Mouse (Mus musculus) neural tube, embryonic 14.5 days (tissue): Measurements from ENCODE around the gene Ddrgk1. TPM values are rescaled to one million over a fixed set of nuclear protein-coding genes. Genes with fewer than 3 reads are reported as not detected.

Experiments used
- ATAC-seq: fragments of 200-750 bp; cut with Nextera tagmentation; 2 replicates; pipeline ENCODE4 v1.8.0; 2017; ENCODE audit warnings: low read depth, mild to moderate bottlenecking, moderate TSS enrichment, moderate library complexity
- H3K27ac ChIP-seq: fragments of 300-500 bp; sonication (generic); 2 replicates; pipeline ENCODE4 v1.5.1; 2014; ENCODE audit warnings: low read depth, mild to moderate bottlenecking, control low read depth, low read length, moderate library complexity, mixed read lengths
- H3K27me3 ChIP-seq: fragments of 300-500 bp; sonication (generic); 2 replicates; pipeline ENCODE4 v1.6.1; 2014; ENCODE audit warnings: low read length; ENCODE audit not compliant: control insufficient read depth, insufficient read depth
- H3K36me3 ChIP-seq: fragments of 300-500 bp; sonication (generic); 2 replicates; pipeline ENCODE4 v1.6.1; 2014; ENCODE audit warnings: low read length, mixed read lengths; ENCODE audit not compliant: control insufficient read depth, insufficient read depth
- H3K4me1 ChIP-seq: fragments of 300-500 bp; sonication (generic); 2 replicates; pipeline ENCODE4 v1.6.1; 2014; ENCODE audit warnings: low read length; ENCODE audit not compliant: control insufficient read depth, insufficient read depth
- H3K4me2 ChIP-seq: fragments of 300-500 bp; sonication (generic); 2 replicates; pipeline ENCODE4 v1.6.1; 2014; ENCODE audit warnings: mild to moderate bottlenecking, low read depth, low read length, control low read depth
- H3K4me3 ChIP-seq: fragments of 300-500 bp; sonication (generic); 2 replicates; pipeline ENCODE4 v1.5.1; 2014; ENCODE audit warnings: low read depth, low read length, control low read depth, mixed read lengths
- H3K9ac ChIP-seq: fragments of 300-500 bp; sonication (generic); replicated peaks from 2 replicates; pipeline ENCODE4 v1.6.1; 2014; ENCODE audit warnings: low read depth, mild to moderate bottlenecking, control low read depth, low read length, mixed read lengths
- H3K9me3 ChIP-seq: fragments of 300-500 bp; sonication (generic); 2 replicates; pipeline ENCODE4 v1.6.1; 2016; ENCODE audit warnings: low read length; ENCODE audit not compliant: control insufficient read depth
- WGBS: fragments of 180-500 bp; shearing (Covaris S2); extraction: QIAGEN DNeasy Blood & Tissue Kit; methylation state at CpG from one replicate; pipeline ENCODE4 v1.1.7; 2014; 5-methylcytosine and 5-hydroxymethylcytosine counted together
- polyA plus RNA-seq: library from polyadenylated mRNA; unstranded; fragments of >200 nt; fragmentation: Nextera tagmentation; extraction: Ambion mirVana; gene quantifications from 2 replicates; pipeline ENCODE4 v1.2.1, GENCODE M21; 2014

Gene Ddrgk1
- polyA plus RNA-seq, 1 experiment from 2014 or later: 77.0 TPM

GRCm38 (mm10) chr2:130642197-130642660 lies 22.2 kb downstream of the Ddrgk1 start:
- Histone ChIP-seq H3K36me3 (no peaks in the 10 kb centered on the region), H3K27ac (peak overlapping the region; percentile 72), H3K4me2 (peak overlapping the region; percentile 78), H3K9me3 (no peaks in the 10 kb centered on the region), H3K27me3 (0 out of 2 replicates have a peak, but pooled peaks cover 7% of the 10 kb centered on the region), H3K4me3 (peak overlapping the region; percentile 68), H3K4me1 (peaks cover 2% of the 10 kb centered on the region; the same call in 1 of the 2 replicates), H3K9ac (peak overlapping the region; percentile 83)
- peak; percentile 82 for ATAC-seq
- WGBS: 2% methylated on average over 13 of the region's 27 CpGs

- peak overlapping the region; percentile 83; the same call in 1 of the 2 replicates for H3K9ac ChIP-seq
- peak overlapping the region; percentile 78 for H3K4me2 ChIP-seq
- peaks cover 2% of the 10 kb centered on the region; the same call in 1 of the 2 replicates for H3K4me1 ChIP-seq
- peaks cover 13% of the 10 kb centered on the region for H3K27me3 ChIP-seq
- no peak overlapping the region for H3K27ac ChIP-seq
- ATAC-seq: no peak
- 66% methylated on average over 6 of the region's 6 CpGs for WGBS
- peak overlapping the region; percentile 68 for H3K4me3 ChIP-seq
- H3K36me3 ChIP-seq: no peaks in the 10 kb centered on the region
- H3K9me3 ChIP-seq: no peaks in the 10 kb centered on the region
These were observed 23.0 kb downstream of the Ddrgk1 start for GRCm38 (mm10) chr2:130641351-130642025.

GRCm38 (mm10) chr2:130639276-130639675 lies 25.2 kb downstream of the Ddrgk1 start:
- Histone ChIP-seq H3K4me3 (no peak overlapping the region), H3K4me2 (no peak overlapping the region), H3K9ac (no peak overlapping the region), H3K27me3 (peaks cover 32% of the 10 kb centered on the region), H3K4me1 (peaks cover 11% of the 10 kb centered on the region; the same call in 1 of the 2 replicates), H3K9me3 (no peaks in the 10 kb centered on the region), H3K36me3 (no peaks in the 10 kb centered on the region; the same call in 1 of the 2 replicates), H3K27ac (no peak overlapping the region)
- ATAC-seq: no peak
- WGBS: 77% methylated on average over 6 of the region's 6 CpGs

- H3K4me1 ChIP-seq: peaks cover 11% of the 10 kb centered on the region; the same call in 1 of the 2 replicates
- no peak for ATAC-seq
- H3K4me2 ChIP-seq: no peak overlapping the region
- H3K9me3 ChIP-seq: no peaks in the 10 kb centered on the region
- 28% methylated on average over 16 of the region's 16 CpGs for WGBS
- H3K9ac ChIP-seq: no peak overlapping the region
- no peak overlapping the region for H3K4me3 ChIP-seq
- peaks cover 39% of the 10 kb centered on the region for H3K27me3 ChIP-seq
- H3K36me3 ChIP-seq: no peaks in the 10 kb centered on the region; the same call in 1 of the 2 replicates
- H3K27ac ChIP-seq: no peak overlapping the region
These were observed 26.3 kb downstream of the Ddrgk1 start for GRCm38 (mm10) chr2:130638101-130638611.

- no peak for ATAC-seq
- Histone ChIP-seq H3K9me3 (no peaks in the 10 kb centered on the region), H3K4me3 (no peak overlapping the region), H3K4me2 (no peak overlapping the region), H3K27ac (no peak overlapping the region), H3K36me3 (no peaks in the 10 kb centered on the region; the same call in 1 of the 2 replicates), H3K4me1 (peaks cover 9% of the 10 kb centered on the region; the same call in 1 of the 2 replicates), H3K27me3 (peaks cover 39% of the 10 kb centered on the region), H3K9ac (no peak overlapping the region)
- 14% methylated on average over 21 of the region's 21 CpGs for WGBS
These were observed 28.6 kb downstream of the Ddrgk1 start for GRCm38 (mm10) chr2:130635847-130636246.

- 3% methylated on average over 36 of the region's 38 CpGs for WGBS
- 0 out of 2 replicates have a peak, but pooled peaks have one; percentile 7 for ATAC-seq
- peak overlapping the region; percentile 11 for H3K4me3 ChIP-seq
- H3K27me3 ChIP-seq: peaks cover 39% of the 10 kb centered on the region
- peak overlapping the region; percentile 40 for H3K4me2 ChIP-seq
- H3K9ac ChIP-seq: peak overlapping the region; percentile 41
- H3K9me3 ChIP-seq: no peaks in the 10 kb centered on the region
- no peak overlapping the region for H3K27ac ChIP-seq
- no peaks in the 10 kb centered on the region; the same call in 1 of the 2 replicates for H3K36me3 ChIP-seq
- peaks cover 9% of the 10 kb centered on the region; the same call in 1 of the 2 replicates for H3K4me1 ChIP-seq
These were observed 29.6 kb downstream of the Ddrgk1 start for GRCm38 (mm10) chr2:130634739-130635411.

GRCm38 (mm10) chr2:130634006-130634738 lies 30.3 kb downstream of the Ddrgk1 start:
- Histone ChIP-seq H3K4me3 (no peak overlapping the region), H3K36me3 (no peaks in the 10 kb centered on the region; the same call in 1 of the 2 replicates), H3K27me3 (peaks cover 39% of the 10 kb centered on the region), H3K9me3 (no peaks in the 10 kb centered on the region), H3K4me2 (peak overlapping the region; percentile 40), H3K4me1 (peaks cover 10% of the 10 kb centered on the region; the same call in 1 of the 2 replicates), H3K27ac (no peak overlapping the region), H3K9ac (peak overlapping the region; percentile 41; the same call in 1 of the 2 replicates)
- no peak; the same call in 1 of the 2 replicates for ATAC-seq
- WGBS: 14% methylated on average over 14 of the region's 14 CpGs

GRCm38 (mm10) chr2:130632887-130633675 lies 31.4 kb downstream of the Ddrgk1 start:
- H3K4me1 ChIP-seq: peaks cover 15% of the 10 kb centered on the region; the same call in 1 of the 2 replicates
- no peaks in the 10 kb centered on the region; the same call in 1 of the 2 replicates for H3K36me3 ChIP-seq
- H3K4me3 ChIP-seq: no peak overlapping the region
- peaks cover 39% of the 10 kb centered on the region for H3K27me3 ChIP-seq
- H3K27ac ChIP-seq: no peak overlapping the region
- H3K4me2 ChIP-seq: no peak overlapping the region
- H3K9ac ChIP-seq: no peak overlapping the region
- 53% methylated on average over 5 of the region's 5 CpGs for WGBS
- no peak for ATAC-seq
- H3K9me3 ChIP-seq: no peaks in the 10 kb centered on the region
